Mouse (Mus musculus): Measurements from ENCODE around the gene Arl8b. TPM values are rescaled to one million over a fixed set of nuclear protein-coding genes. Genes with fewer than 3 reads are reported as not detected.

The Arl8b gene
- total and polyA plus RNA-seq, 3 experiments, result 37.7 to 120 (median 75.2) TPM

DNA sequence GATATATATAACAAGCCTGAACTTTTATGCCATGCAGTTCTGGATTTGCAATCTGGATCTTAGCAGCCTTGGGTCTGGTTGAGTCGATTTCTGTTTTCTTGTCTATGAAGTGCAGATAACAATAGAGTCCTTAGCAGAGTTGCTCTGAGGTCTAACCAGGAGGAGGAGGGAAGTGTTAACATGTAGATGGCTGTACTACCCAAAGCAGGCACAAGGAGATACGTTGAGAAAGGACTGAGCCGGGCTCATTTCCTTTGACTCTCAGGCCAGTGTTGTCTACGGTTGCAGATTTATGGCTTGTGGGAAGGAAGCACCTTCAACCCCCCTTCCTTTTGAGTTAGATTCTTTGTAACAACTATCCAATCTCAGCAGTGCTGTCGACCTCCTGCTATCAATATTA lies 1.9 kb downstream of the Arl8b start:
- Histone ChIP-seq H3K36me3 (ENCODE audit: control insufficient read depth in 1 of 2, insufficient read depth in 2 of 2, low read length in 2 of 2) (peaks cover 2 to 17% of the 10 kb centered on the region in 2 experiments; a peak in 3 of 4 replicates), H3K27me3 (ENCODE audit: control insufficient read depth in 1 of 2, insufficient read depth in 2 of 2, low read length in 2 of 2) (no peaks in the 10 kb centered on the region), H3K9ac (ENCODE audit: control insufficient read depth, low read depth, low read length, poor library complexity, severe bottlenecking) (no peak overlapping the region), H3K27ac (ENCODE audit: control insufficient read depth, low read depth, low read length) (no peak overlapping the region), H3K4me3 (ENCODE audit: control insufficient read depth in 1 of 2, insufficient read depth in 1 of 2, low read depth in 2 of 2, low read length in 2 of 2) (peak overlapping the region; percentile 85 to 98), H3K9me3 (replicated peaks; ENCODE audit: insufficient read depth, low read length) (no peaks in the 10 kb centered on the region), H3K4me1 (ENCODE audit: control insufficient read depth in 1 of 2, insufficient read depth in 2 of 2, low read length in 2 of 2) (peaks cover 0 to 4% of the 10 kb centered on the region in 2 experiments; a peak in 3 of 4 replicates), H3K79me2 (ENCODE audit: control insufficient read depth, insufficient read depth, low read length, poor library complexity) (peaks cover 51% of the 10 kb centered on the region)
- peak; percentile 79 for DNase-seq (ENCODE audit: low read depth, low spot score)
- TF ChIP-seq GATA1 (IDR thresholded peaks at IDR 0.05; ENCODE audit: low read depth, low read length) (peak; percentile 29; the same call in 1 of the 2 replicates), ETS1 (IDR thresholded peaks at IDR 0.05; ENCODE audit: low read depth, low read length) (no peak), MAFK (IDR thresholded peaks at IDR 0.05; ENCODE audit: borderline replicate concordance, low read depth, low read length) (no peak), JUND (IDR thresholded peaks at IDR 0.05; ENCODE audit: low read depth, low read length) (no peak), MXI1 (IDR thresholded peaks at IDR 0.05; ENCODE audit: low read depth, low read length) (peak; percentile 1; the same call in 1 of the 2 replicates)

DNA sequence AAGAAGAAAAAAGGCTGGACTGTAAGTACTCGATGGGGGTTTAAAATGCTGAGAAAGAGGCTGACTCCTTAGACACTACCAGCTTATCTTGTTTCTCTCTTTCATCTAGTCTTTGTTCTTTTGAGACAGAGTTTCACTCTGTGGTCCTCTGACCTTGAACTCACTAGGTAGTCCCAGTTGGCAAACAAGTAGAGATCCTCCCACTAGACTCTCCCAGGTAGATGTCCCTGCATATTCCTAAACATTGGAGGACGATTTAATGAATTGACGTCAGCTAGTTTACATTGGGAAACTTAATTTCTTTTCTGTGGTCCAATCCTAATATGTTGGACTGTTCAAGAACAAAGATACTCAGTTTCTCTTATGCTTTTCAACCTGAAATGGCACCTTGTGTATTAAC lies 2.7 kb downstream of the Arl8b start:
- Histone ChIP-seq H3K27ac (ENCODE audit: control insufficient read depth, low read depth, low read length) (no peak overlapping the region), H3K4me3 (ENCODE audit: control insufficient read depth in 1 of 2, insufficient read depth in 1 of 2, low read depth in 2 of 2, low read length in 2 of 2) (no peak overlapping the region), H3K36me3 (ENCODE audit: control insufficient read depth in 1 of 2, insufficient read depth in 2 of 2, low read length in 2 of 2) (peaks cover 6 to 17% of the 10 kb centered on the region in 2 experiments), H3K79me2 (ENCODE audit: control insufficient read depth, insufficient read depth, low read length, poor library complexity) (peaks cover 57% of the 10 kb centered on the region), H3K4me1 (ENCODE audit: control insufficient read depth in 1 of 2, insufficient read depth in 2 of 2, low read length in 2 of 2) (peaks cover 0 to 4% of the 10 kb centered on the region in 2 experiments; a peak in 3 of 4 replicates), H3K9ac (ENCODE audit: control insufficient read depth, low read depth, low read length, poor library complexity, severe bottlenecking) (no peak overlapping the region), H3K27me3 (ENCODE audit: control insufficient read depth in 1 of 2, insufficient read depth in 2 of 2, low read length in 2 of 2) (no peaks in the 10 kb centered on the region), H3K9me3 (replicated peaks; ENCODE audit: insufficient read depth, low read length) (no peaks in the 10 kb centered on the region)
- DNase-seq (ENCODE audit: low read depth, low spot score), result no peak
- TF ChIP-seq KAT2A (conservative IDR thresholded peaks at IDR 0.05; ENCODE audit: low read depth, low read length), result no peak
- TF ChIP-seq UBTF (IDR thresholded peaks at IDR 0.05; ENCODE audit: borderline replicate concordance, insufficient read depth, low read depth, low read length), result no peak
- no peak for TF ChIP-seq SMC3 (IDR thresholded peaks at IDR 0.05; ENCODE audit: low read depth, low read length)
- TF ChIP-seq TBP (IDR thresholded peaks at IDR 0.05; ENCODE audit: low read depth, low read length), result no peak
- TF ChIP-seq ZC3H11A (IDR thresholded peaks at IDR 0.05; ENCODE audit: low read depth, low read length), result no peak
- no peak for TF ChIP-seq CTCF (IDR thresholded peaks at IDR 0.05 in 2 of 3, conservative IDR thresholded peaks at IDR 0.05 in 1 of 3; ENCODE audit: control insufficient read depth in 1 of 3, insufficient read depth in 1 of 3, low read depth in 2 of 3, low read length in 3 of 3, poor library complexity in 1 of 3, severe bottlenecking in 1 of 3)
- no peak for TF ChIP-seq HCFC1 (IDR thresholded peaks at IDR 0.05; ENCODE audit: low read depth, low read length)

DNA sequence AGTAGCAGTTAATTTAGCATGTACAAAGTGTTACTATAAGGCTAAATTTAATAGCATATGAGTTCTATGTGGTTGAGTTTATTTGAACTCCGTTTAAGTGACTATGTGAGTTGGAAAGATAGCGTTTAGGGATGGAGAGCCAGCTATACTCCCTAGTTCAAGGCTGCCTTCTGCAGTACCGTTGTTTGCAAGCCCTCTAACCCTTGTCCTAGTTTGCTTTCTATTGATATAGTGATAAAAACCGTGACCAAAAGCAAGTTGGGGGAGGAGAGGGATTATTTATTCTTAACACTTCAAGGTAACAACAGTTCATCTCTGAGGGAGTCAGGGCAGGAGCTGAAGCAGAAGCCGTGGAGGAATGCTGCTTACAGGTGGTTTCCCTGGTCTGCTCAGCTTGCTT lies 8.6 kb downstream of the Arl8b start:
- DNase-seq (ENCODE audit: low read depth, low spot score), result no peak
- Histone ChIP-seq H3K4me1 (ENCODE audit: control insufficient read depth in 1 of 2, insufficient read depth in 2 of 2, low read length in 2 of 2) (no peaks in the 10 kb centered on the region; a peak in 1 of 4 replicates), H3K4me3 (ENCODE audit: control insufficient read depth in 1 of 2, insufficient read depth in 1 of 2, low read depth in 2 of 2, low read length in 2 of 2) (no peak overlapping the region), H3K27me3 (ENCODE audit: control insufficient read depth in 1 of 2, insufficient read depth in 2 of 2, low read length in 2 of 2) (no peaks in the 10 kb centered on the region), H3K9me3 (replicated peaks; ENCODE audit: insufficient read depth, low read length) (no peaks in the 10 kb centered on the region), H3K36me3 (ENCODE audit: control insufficient read depth in 1 of 2, insufficient read depth in 2 of 2, low read length in 2 of 2) (peaks cover 2 to 7% of the 10 kb centered on the region in 2 experiments; a peak in 3 of 4 replicates), H3K9ac (ENCODE audit: control insufficient read depth, low read depth, low read length, poor library complexity, severe bottlenecking) (no peak overlapping the region), H3K27ac (ENCODE audit: control insufficient read depth, low read depth, low read length) (no peak overlapping the region), H3K79me2 (ENCODE audit: control insufficient read depth, insufficient read depth, low read length, poor library complexity) (peaks cover 72% of the 10 kb centered on the region)
- TF ChIP-seq RCOR1 (IDR thresholded peaks at IDR 0.05; ENCODE audit: low read depth, low read length) (no peak), KAT2A (conservative IDR thresholded peaks at IDR 0.05; ENCODE audit: low read depth, low read length) (no peak), USF1 (IDR thresholded peaks at IDR 0.05; ENCODE audit: low read depth, low read length) (no peak), POLR2AphosphoS5 (IDR thresholded peaks at IDR 0.05; ENCODE audit: borderline replicate concordance, low read depth, low read length) (no peak)
